Mouse (Mus musculus) ES-Bruce4 (cell line): Measurements from ENCODE around the gene Filip1.

Experiments
- CTCF ChIP-seq: IDR thresholded peaks from one replicate; pipeline ENCODE4 v1.8.1; 2011; ENCODE audit warnings: low read depth, low read length
- EP300 ChIP-seq: IDR thresholded peaks from 2 replicates; pipeline ENCODE4 v1.6.1; 2011; ENCODE audit warnings: low read depth, low read length; ENCODE audit not compliant: insufficient read depth
- POLR2A ChIP-seq: IDR thresholded peaks from one replicate; pipeline ENCODE4 v1.8.1; 2011; ENCODE audit warnings: low read length; ENCODE audit not compliant: insufficient read depth

DNA sequence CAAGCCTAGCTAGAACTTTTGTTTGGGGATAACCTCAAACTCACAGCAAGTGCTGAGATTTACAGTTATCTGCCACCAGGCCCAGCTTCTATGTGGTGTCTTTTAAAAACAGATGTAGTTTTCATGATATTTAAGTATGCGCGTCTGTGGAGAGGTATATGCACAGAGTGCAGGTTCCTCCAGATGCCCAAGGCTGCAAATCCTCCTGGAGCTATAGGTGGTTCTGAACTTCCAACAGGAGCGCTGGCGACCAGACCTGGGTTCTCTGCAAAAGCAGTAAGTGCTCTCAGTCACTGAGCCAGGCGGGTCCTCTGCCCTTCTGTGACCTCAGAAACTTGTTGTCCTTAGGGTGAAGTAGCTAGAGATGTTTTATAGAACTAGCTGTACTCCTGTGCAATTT, 18.4 kb downstream of the Filip1 start:
- TF ChIP-seq POLR2A (no peak), CTCF (no peak), EP300 (no peak)
